Mouse (Mus musculus) cerebellum, adult 2 months (tissue): ENCODE data around the gene Tubd1.

Source experiments
- CTCF ChIP-seq: fragments of 200-500 bp; IDR thresholded peaks from 2 replicates; pipeline ENCODE4 v1.5.1; 2011; ENCODE audit warnings: low read depth, mild to moderate bottlenecking, control low read depth, low read length, moderate library complexity, borderline replicate concordance; ENCODE audit not compliant: insufficient read depth
- POLR2A ChIP-seq: fragments of 200-500 bp; IDR thresholded peaks from 2 replicates; pipeline ENCODE4 v1.6.1; 2011; ENCODE audit warnings: low read length, control low read depth, borderline replicate concordance; ENCODE audit not compliant: insufficient read depth

DNA sequence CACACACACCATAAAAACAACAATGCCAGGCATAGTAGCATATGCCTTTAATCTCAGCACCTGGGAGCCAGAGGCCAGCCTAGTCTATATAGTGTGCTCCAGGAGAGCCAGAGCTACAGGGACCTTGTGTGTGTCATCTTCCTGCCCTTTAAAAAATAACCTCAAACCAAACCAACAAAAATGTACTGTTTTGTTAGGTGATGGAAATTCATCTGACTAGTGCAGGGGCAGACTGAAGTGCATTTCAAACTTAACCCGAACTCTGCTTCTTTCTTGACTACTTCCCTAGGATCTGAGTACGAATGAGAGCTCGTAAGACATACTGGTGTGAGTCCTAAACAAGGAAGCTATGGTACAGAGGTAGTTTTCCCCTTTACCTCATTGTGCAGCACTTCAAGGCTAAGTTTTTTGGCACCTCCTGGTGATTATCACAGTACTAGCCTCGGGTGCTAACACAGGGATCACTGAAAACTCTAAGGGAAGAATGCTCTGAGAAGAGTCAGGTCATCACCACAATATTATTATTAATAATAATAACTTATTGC lies 46.6 kb downstream of the Tubd1 start:
- TF ChIP-seq CTCF (no peak), POLR2A (no peak)
